Mouse (Mus musculus): ENCODE data around the gene Toporsl. TPM values are rescaled to one million over a fixed set of nuclear protein-coding genes. Genes with fewer than 3 reads are reported as not detected.

Gene Toporsl
- polyA plus RNA-seq (2012; rRNA removed): 32.6 and 39.6 TPM in 2 replicates

DNA sequence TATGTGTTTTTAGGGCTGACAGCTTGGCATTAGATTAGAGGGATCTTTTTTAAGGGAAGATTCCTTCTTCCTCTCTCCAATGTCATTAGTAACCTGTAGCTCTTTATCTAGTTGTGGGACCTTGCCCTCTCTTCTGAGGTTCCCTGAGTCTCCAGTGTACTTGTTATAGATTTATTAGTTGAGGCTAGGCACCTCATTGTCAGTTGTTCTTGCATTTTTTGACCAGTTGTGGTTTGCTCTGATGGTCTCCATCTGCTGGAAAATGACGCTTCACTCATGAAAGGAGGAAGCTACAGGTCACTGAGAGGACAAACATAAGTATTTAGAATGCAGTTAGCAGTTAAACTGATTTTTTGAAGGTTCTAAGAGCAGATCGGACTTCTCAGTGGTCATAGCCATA lies at the start of gene Toporsl:
TSS of gene Toporsl (plus strand) at position 348 of the 400 bp plus-strand sequence.
- Histone ChIP-seq H3K27ac (ENCODE audit: control insufficient read depth, insufficient read depth, low read depth, low read length) (peak within 1 kb of the TSS; percentile 73), H3K4me1 (ENCODE audit: control insufficient read depth, insufficient read depth, low read length) (no peaks in the 10 kb centered on the region; the same call in 1 of the 2 replicates), H3K36me3 (ENCODE audit: control insufficient read depth, insufficient read depth, low read length) (no peaks in the 10 kb centered on the region), H3K4me3 (ENCODE audit: control insufficient read depth, low read depth, low read length) (peak within 1 kb of the TSS; percentile 80), H3K27me3 (ENCODE audit: control insufficient read depth, insufficient read depth, low read length) (no peaks in the 10 kb centered on the region)
- no peak for TF ChIP-seq CTCF (IDR thresholded peaks at IDR 0.05; ENCODE audit: control insufficient read depth, insufficient read depth, insufficient replicate concordance, low read depth, low read length)
- no peak for TF ChIP-seq POLR2A (IDR thresholded peaks at IDR 0.05; ENCODE audit: control insufficient read depth, low read depth, low read length)

DNA sequence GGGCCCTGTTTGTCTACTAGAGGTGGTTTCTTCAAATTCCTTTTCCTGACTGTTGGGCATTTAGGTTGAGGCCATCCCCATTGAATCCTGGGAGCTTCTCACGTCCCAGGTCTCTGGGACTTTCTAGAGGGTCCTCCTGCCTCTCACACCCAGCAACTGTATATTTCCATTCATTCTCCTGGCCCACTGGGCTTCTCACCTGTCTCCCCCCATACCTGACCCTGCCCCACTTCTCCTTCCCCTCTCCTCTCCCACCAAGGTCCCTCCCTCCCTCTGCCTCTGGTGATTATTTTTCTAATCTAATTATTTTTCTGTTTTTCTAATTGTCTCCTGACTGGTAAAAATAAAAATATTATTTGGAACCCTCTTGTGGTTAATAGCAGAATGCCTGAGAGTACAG lies 38.4 kb upstream of the Toporsl start:
- no peak for TF ChIP-seq CTCF (IDR thresholded peaks at IDR 0.05; ENCODE audit: control insufficient read depth, insufficient read depth, insufficient replicate concordance, low read depth, low read length)
- TF ChIP-seq POLR2A (IDR thresholded peaks at IDR 0.05; ENCODE audit: control insufficient read depth, low read depth, low read length): no peak
- H3K36me3 ChIP-seq (ENCODE audit: control insufficient read depth, insufficient read depth, low read length): no peaks in the 10 kb centered on the region
- H3K4me1 ChIP-seq (ENCODE audit: control insufficient read depth, insufficient read depth, low read length): no peaks in the 10 kb centered on the region
- no peaks in the 10 kb centered on the region for H3K27me3 ChIP-seq (ENCODE audit: control insufficient read depth, insufficient read depth, low read length)
- no peak overlapping the region for H3K4me3 ChIP-seq (ENCODE audit: control insufficient read depth, low read depth, low read length)
- no peak overlapping the region for H3K27ac ChIP-seq (ENCODE audit: control insufficient read depth, insufficient read depth, low read depth, low read length)

GRCm38 (mm10) chr4:52558080-52558479 lies 38.0 kb upstream of the Toporsl start:
- Histone ChIP-seq H3K27ac (ENCODE audit: control insufficient read depth, insufficient read depth, low read depth, low read length) (no peak overlapping the region), H3K27me3 (ENCODE audit: control insufficient read depth, insufficient read depth, low read length) (no peaks in the 10 kb centered on the region), H3K4me1 (ENCODE audit: control insufficient read depth, insufficient read depth, low read length) (no peaks in the 10 kb centered on the region), H3K4me3 (ENCODE audit: control insufficient read depth, low read depth, low read length) (no peak overlapping the region), H3K36me3 (ENCODE audit: control insufficient read depth, insufficient read depth, low read length) (no peaks in the 10 kb centered on the region)
- TF ChIP-seq POLR2A (IDR thresholded peaks at IDR 0.05; ENCODE audit: control insufficient read depth, low read depth, low read length) (no peak), CTCF (IDR thresholded peaks at IDR 0.05; ENCODE audit: control insufficient read depth, insufficient read depth, insufficient replicate concordance, low read depth, low read length) (no peak)

DNA sequence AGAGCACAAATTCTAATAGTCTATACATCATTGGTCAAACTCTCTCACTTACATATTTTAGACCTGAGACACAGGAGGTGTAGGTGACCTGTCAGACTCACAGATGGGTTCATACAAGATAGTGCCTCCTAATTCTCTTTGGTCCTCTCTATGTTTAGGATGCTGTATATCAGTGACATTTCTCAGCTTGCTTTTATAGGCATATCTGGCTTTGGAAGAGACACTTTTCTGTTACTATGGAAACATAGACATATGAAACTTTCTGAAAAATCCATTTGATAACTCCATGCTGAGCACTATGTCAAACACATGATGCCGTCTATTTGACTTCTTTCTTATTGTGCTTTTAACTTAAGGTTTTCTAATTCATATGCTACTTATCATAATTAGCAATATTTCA lies 32.2 kb upstream of the Toporsl start:
- Histone ChIP-seq H3K36me3 (ENCODE audit: control insufficient read depth, insufficient read depth, low read length) (no peaks in the 10 kb centered on the region), H3K27ac (ENCODE audit: control insufficient read depth, insufficient read depth, low read depth, low read length) (no peak overlapping the region), H3K4me1 (ENCODE audit: control insufficient read depth, insufficient read depth, low read length) (no peaks in the 10 kb centered on the region), H3K4me3 (ENCODE audit: control insufficient read depth, low read depth, low read length) (no peak overlapping the region), H3K27me3 (ENCODE audit: control insufficient read depth, insufficient read depth, low read length) (no peaks in the 10 kb centered on the region)
- no peak for TF ChIP-seq CTCF (IDR thresholded peaks at IDR 0.05; ENCODE audit: control insufficient read depth, insufficient read depth, insufficient replicate concordance, low read depth, low read length)
- TF ChIP-seq POLR2A (IDR thresholded peaks at IDR 0.05; ENCODE audit: control insufficient read depth, low read depth, low read length): no peak

DNA sequence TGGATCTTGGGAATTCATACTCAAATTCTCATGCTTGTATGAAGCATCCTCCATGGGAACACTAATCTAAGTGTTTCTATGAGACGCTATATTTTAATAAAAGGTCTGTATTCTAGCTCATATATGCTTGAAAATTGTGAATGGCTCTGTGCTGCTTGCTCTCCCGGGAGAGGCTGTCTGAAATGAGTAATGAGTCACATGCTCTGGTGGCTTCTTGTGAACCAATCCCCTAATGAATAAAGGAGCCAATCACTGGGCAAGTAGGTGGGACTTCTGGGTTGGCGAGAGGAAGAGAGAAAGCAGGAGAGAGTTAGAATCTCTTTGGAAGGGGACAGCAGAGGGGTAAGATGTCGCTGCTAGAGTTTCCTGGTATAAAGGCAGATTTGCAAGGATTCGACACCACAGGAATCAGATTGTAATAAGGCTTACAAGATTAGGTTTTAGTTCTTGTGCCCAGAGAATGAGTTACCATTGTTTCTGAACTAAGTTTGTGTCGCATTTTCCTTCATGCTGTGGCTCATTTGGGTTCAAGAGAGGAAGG lies 9.8 kb upstream of the Toporsl start:
- Histone ChIP-seq H3K27me3 (ENCODE audit: control insufficient read depth, insufficient read depth, low read length) (no peaks in the 10 kb centered on the region), H3K36me3 (ENCODE audit: control insufficient read depth, insufficient read depth, low read length) (no peaks in the 10 kb centered on the region), H3K27ac (ENCODE audit: control insufficient read depth, insufficient read depth, low read depth, low read length) (no peak overlapping the region), H3K4me3 (ENCODE audit: control insufficient read depth, low read depth, low read length) (no peak overlapping the region), H3K4me1 (ENCODE audit: control insufficient read depth, insufficient read depth, low read length) (no peaks in the 10 kb centered on the region)
- TF ChIP-seq POLR2A (IDR thresholded peaks at IDR 0.05; ENCODE audit: control insufficient read depth, low read depth, low read length) (no peak), CTCF (IDR thresholded peaks at IDR 0.05; ENCODE audit: control insufficient read depth, insufficient read depth, insufficient replicate concordance, low read depth, low read length) (no peak)

DNA sequence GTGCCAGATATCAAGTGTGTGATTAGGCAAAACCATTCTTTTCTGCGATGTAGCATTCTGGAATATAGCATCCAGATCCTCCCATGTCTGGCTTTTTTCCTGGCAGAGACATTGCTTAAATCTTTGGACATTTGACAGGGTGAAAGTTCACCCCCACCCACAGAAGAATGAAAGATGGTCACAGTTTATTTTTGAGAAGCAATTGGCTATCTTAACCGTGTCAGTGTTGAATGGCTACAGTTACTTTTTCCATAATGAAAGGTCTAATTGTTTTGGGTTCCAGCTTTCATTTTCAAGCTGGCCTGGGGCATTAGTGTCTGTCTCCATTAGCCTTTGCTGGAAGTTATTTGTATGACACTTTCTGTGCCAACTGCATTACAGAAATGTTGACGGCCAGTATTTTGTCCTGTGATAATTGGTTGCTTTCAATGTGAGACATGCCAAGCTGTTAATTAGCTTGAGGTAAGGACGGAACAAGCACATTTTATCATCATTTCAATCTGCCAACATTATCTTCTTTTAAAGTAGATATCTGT lies 2.2 kb upstream of the Toporsl start:
- Histone ChIP-seq H3K27me3 (ENCODE audit: control insufficient read depth, insufficient read depth, low read length) (no peaks in the 10 kb centered on the region), H3K4me1 (ENCODE audit: control insufficient read depth, insufficient read depth, low read length) (no peaks in the 10 kb centered on the region; the same call in 1 of the 2 replicates), H3K27ac (ENCODE audit: control insufficient read depth, insufficient read depth, low read depth, low read length) (no peak overlapping the region), H3K4me3 (ENCODE audit: control insufficient read depth, low read depth, low read length) (no peak overlapping the region), H3K36me3 (ENCODE audit: control insufficient read depth, insufficient read depth, low read length) (no peaks in the 10 kb centered on the region)
- TF ChIP-seq CTCF (IDR thresholded peaks at IDR 0.05; ENCODE audit: control insufficient read depth, insufficient read depth, insufficient replicate concordance, low read depth, low read length) (no peak), POLR2A (IDR thresholded peaks at IDR 0.05; ENCODE audit: control insufficient read depth, low read depth, low read length) (no peak)

- Histone ChIP-seq H3K4me3 (ENCODE audit: control insufficient read depth, low read depth, low read length) (no peak overlapping the region), H3K36me3 (ENCODE audit: control insufficient read depth, insufficient read depth, low read length) (no peaks in the 10 kb centered on the region), H3K27me3 (ENCODE audit: control insufficient read depth, insufficient read depth, low read length) (no peaks in the 10 kb centered on the region), H3K27ac (ENCODE audit: control insufficient read depth, insufficient read depth, low read depth, low read length) (no peak overlapping the region), H3K4me1 (ENCODE audit: control insufficient read depth, insufficient read depth, low read length) (no peaks in the 10 kb centered on the region; the same call in 1 of the 2 replicates)
- no peak for TF ChIP-seq CTCF (IDR thresholded peaks at IDR 0.05; ENCODE audit: control insufficient read depth, insufficient read depth, insufficient replicate concordance, low read depth, low read length)
- no peak for TF ChIP-seq POLR2A (IDR thresholded peaks at IDR 0.05; ENCODE audit: control insufficient read depth, low read depth, low read length)
Measured at GRCm38 (mm10) chr4:52594632-52595031, 1.4 kb upstream of the Toporsl start.

Measured in testis, adult 2 months (tissue).